Mouse (Mus musculus): Measurements from ENCODE around the gene Cyb561d2.

Gene Cyb561d2

GRCm38 (mm10) chr9:107520331-107520730 lies 21.7 kb downstream of the Cyb561d2 start:
- no peak for DNase-seq

DNA sequence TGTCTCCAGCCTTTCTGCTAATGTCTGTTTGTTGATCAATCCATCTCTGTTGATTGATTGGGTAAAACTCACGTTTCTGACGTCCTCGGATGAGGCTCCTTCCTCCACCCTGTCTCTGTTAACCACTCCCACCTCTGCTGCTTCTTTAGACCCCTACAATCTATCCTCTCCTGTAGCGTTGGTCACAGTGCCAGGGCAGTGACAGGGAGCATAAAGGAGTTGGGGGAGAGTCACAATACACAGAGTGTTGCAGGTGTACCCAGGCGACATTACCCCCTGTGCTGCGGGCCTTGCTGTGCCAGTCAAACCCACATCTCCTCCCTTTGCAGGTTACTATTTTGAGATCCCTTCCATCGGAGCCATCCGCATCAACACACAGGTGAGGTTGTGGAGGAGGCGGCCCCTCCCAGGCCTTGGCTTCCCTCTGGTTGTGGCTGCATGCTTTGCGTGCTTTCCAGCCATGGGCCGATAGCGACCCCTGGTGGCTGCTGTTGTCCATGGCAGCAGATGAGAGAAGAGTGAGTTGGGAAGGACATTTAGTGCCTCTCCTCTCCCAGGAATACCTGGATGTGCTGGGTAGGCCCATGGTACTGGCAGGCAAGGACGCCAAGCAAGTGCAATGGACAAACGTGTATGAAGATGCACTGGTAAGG lies 27.6 kb downstream of the Cyb561d2 start:
- peak; percentile 44 to 60 for DNase-seq

DNA sequence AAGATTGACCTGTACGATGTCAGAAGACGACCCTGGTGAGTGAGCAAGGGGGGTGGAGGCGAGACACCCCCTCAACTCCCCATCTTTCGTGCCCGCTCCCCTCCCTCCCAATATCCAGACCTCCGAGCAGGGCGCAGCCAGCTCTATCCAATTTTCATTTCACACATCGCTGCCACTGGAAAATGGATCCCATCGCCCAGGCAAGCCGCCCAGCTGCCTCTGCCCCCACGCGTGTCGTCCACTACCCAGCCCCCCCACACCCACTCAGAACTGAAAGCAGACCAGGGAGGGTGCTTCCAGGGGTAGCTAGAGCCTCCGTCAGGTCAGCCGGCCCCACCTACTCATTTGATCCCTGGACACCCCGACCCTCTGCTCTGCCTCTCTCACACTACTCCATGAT lies 29.7 kb downstream of the Cyb561d2 start:
- DNase-seq, result no peak

DNA sequence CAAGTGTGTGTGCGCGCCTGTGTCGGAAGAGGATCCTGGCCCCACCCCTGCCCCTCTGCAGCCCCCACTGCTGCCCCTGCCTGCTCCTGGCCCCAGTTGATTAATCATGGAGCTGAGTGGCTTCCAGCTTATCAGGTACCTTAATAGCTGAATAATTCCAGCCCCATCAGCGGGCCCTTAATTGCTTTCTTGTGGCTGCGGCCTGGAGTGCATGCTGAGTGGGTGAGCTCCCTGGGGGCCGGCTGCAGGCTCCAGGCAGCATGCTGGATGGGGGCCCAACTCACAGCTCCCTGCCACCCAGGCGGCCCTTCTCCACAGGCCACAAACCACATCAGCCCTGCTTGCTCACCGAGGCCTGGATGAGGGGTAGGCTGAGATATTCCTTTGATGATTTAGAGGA lies 30.6 kb downstream of the Cyb561d2 start:
- no peak for DNase-seq

GRCm38 (mm10) chr9:107510384-107511100 lies 31.5 kb downstream of the Cyb561d2 start:
- DNase-seq, result no peak

DNA sequence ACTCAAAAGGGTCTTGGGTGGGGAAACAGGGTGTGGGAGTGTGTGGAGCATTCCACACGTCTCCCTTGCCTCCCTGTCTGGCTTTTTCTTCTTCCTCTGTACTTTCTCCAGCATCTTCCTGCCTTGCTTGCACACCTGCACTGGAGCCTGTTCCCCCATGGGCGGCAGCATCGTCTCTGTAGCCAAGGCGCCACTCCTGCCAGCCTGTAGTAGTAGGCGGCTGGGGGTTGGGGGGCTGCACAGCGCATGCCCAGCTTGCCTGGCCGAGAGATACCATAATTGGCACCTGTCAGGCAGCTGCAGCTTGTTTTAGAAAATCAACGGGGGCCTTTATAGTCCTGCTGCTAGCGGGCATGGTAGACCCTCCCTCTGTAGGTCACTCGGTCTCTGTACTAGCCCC lies 33.7 kb downstream of the Cyb561d2 start:
- no peak for DNase-seq

DNA sequence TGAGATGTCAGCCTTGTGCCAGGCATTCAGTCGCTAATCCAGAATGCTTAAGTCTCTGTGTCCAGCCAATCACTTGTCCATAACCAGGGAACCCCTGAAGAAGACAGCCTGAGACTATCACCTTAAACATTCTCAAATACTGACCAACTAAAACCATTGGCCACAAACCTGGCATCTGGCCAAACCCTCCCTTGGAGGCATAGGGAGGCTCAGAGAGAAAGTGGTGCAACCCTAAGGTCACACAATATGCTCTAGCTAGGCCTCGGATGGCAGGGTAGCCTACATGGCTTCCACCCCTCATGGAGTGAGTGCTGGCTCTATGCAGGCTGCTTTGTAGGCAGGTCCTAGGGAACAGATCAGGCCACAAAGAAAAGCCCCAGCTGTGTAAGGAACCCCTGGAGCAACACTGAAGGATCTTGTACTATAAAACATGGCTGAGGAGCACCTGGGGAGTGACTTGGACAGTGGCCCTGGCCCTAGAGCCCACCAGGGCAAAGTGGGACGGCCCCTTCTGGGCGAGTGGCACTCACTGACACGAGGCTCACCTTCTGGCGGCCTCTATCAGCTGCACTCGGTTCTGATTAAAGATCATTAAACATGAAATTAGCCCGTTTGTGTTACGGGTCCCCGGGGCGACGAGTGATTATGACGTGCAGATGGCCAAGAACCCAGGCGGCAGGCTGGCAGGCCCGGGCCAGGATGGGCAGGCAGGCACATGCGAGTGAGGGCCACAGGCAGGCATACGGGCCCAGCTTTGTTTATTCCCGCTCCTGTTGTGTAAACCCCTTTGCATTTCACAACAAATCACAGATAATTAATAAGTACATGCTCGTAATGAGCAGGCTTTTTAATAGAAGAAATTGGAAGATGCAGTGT lies 37.1 kb downstream of the Cyb561d2 start:
- no peak for DNase-seq

DNA sequence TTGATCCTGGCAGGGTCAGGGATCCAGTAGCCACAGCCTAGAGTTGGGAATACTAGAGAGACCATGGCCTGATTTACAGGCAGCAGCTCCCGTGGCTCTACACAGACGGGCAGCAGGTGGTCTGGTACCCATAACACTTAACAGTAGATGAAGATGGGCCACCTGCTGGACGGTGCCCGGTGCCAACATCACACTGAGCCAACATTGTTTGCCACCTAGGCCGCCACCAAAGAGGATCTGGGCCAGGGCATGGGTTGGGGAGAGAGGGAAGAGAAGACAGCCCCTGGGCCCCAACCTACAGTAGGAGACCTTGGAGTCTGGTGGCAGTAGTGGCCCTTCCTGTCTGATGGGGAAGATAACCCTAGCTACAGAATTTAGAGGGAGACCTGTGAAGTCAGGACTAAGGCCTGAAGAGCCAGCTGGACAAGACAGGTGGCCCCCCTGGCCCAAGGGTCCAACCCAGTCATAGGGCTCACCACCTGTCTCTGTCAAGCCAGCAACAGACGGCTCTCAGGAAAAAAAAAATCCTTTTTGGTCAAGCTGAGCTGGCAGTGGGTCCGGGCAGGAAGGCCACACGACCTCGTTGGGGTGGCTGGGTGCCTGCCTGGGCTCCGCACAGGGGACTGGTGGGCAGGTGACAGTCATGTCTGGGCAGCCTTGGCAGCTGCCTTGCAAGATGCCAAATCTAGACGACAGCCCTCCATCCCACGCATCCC lies 39.7 kb downstream of the Cyb561d2 start:
- no peak for DNase-seq

DNA sequence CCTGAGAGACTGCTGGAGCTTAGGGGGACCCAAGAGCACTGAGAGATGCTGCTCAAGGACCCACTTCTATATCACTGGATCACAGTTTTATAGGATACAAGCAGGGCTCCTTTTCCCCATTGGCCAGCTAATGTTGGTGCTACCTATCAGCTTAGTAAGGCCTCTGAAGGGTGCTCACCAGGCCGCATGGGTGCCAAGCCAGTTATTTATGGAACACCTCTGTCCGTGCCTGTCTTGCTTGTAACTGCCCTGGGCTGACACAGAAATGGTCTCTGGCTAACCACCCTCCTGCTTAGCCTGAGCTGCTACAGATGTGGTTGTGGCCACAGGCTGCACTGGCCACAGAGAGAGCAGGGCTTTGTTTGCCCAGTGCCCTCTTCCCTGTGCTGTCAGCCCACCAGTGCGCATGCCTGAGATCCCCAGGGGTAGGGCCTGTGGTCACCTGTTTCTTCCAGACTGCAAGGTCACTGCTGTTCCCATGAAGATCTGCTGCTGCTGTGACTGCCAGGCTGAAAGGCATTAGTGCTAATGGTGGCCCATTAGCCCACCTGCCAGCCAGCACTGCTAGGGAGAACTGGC lies 41.2 kb downstream of the Cyb561d2 start:
- no peak for DNase-seq

GRCm38 (mm10) chr9:107496359-107496758 lies 45.6 kb downstream of the Cyb561d2 start:
- no peak for DNase-seq

- DNase-seq, result no peak
These were observed 47.8 kb downstream of the Cyb561d2 start for GRCm38 (mm10) chr9:107494238-107494637.

DNA sequence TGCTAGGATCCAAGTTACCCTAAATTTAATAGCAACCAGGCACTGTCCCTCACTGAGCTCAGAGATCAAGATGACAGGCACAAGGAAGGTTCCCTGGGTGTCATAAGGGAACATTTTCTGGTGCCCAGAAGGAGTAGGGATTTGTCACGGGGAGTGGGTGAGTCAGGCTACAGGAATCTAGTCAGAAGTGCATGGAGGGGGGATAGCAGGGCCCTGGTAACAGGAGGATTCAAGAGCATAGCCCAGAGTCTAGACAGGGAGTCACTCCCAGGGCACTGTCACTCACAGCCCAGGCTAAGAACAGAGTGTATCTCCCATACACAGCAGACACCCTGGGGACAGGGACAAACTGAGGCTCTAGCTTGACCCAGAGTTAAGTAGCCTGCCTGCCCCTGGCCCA lies 48.5 kb downstream of the Cyb561d2 start:
- DNase-seq, result no peak

DNA sequence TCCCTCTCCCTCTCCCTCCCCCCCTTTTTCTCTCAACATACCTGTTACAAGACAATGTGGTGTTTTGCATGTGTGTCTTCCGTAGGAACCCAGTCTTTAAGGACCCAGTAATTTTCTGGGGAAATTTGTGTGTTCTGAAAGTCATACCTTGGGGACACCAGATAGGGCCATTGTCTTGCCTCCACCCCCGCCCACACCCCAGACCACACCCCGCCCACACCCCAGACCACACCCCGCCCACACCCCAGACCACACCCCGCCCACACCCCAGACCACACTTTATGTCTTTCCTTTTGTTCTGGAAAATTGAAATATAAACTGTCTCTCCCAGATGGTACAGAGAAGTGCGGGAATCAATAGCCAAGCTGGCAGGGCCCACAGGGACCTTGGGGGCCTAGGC lies 51.4 kb downstream of the Cyb561d2 start:
- no peak for DNase-seq

DNA sequence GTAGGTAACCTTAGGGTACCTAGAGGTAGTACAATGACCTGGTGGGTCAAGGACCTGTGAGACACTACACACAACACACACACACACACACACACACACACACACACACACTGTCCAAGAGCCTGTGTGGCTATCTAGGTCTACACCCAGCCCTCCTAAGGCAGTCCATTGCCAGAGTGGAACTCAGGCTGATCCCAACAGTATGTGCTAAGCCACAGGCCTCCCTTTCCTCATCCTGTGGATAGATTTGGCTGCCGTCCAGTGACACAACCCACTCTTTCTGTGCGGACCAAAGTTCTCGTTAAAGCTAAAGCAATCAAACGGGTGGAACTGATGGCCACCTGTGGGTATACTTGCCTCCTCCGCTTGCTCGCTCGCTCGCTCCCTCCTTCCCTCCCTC lies 51.8 kb downstream of the Cyb561d2 start:
- DNase-seq, result no peak

All from thymus, adult 18-20 months (tissue).